Mouse (Mus musculus): ENCODE data around the gene Myog. TPM values are rescaled to one million over a fixed set of nuclear protein-coding genes. Genes with fewer than 3 reads are reported as not detected.
A peak's percentile ranks its signal among the peaks of the same experiment; 100 is the strongest.

The Myog gene
- polyA plus RNA-seq, 2 experiments, result 149 to 165 TPM

GRCm38 (mm10) chr1:134336958-134337710 lies 47.3 kb downstream of the Myog start:
- Histone ChIP-seq H3K4me3 (replicated peaks; ENCODE audit: low read length) (no peak overlapping the region), H3K4me2 (replicated peaks; ENCODE audit: low read depth, low read length, severe bottlenecking) (no peak overlapping the region), H3K36me3 (ENCODE audit: control insufficient read depth, insufficient read depth, low read length) (no peaks in the 10 kb centered on the region), H3K27ac (replicated peaks; ENCODE audit: low read depth, low read length) (no peak overlapping the region), H3K9me3 (ENCODE audit: control insufficient read depth, low read length) (no peaks in the 10 kb centered on the region), H3K4me1 (ENCODE audit: control insufficient read depth, insufficient read depth, low read length) (peaks cover 16% of the 10 kb centered on the region), H3K9ac (ENCODE audit: low read depth, low read length, severe bottlenecking) (no peak overlapping the region), H3K27me3 (ENCODE audit: control insufficient read depth, insufficient read depth, low read length) (no peaks in the 10 kb centered on the region)
- DNase-seq (ENCODE audit: low spot score) (no peak), ATAC-seq (ENCODE audit: low FRiP score, low read depth) (no peak)
- WGBS, result 67% methylated on average over 11 of the region's 11 CpGs
- no peak for TF ChIP-seq POLR2A (IDR thresholded peaks at IDR 0.05; ENCODE audit: borderline replicate concordance, extremely low read depth, insufficient read depth, insufficient read length)

- no peaks in the 10 kb centered on the region for H3K36me3 ChIP-seq (ENCODE audit: control insufficient read depth, insufficient read depth, low read length)
- peak; percentile 14 for DNase-seq (ENCODE audit: low spot score)
- no peaks in the 10 kb centered on the region for H3K9me3 ChIP-seq (ENCODE audit: control insufficient read depth, low read length)
- peak; percentile 61 for ATAC-seq (ENCODE audit: low FRiP score, low read depth)
- H3K27me3 ChIP-seq (ENCODE audit: control insufficient read depth, insufficient read depth, low read length), result no peaks in the 10 kb centered on the region
- no peak overlapping the region for H3K9ac ChIP-seq (ENCODE audit: low read depth, low read length, severe bottlenecking)
- H3K4me1 ChIP-seq (ENCODE audit: control insufficient read depth, insufficient read depth, low read length), result peaks cover 10% of the 10 kb centered on the region
- H3K4me2 ChIP-seq (replicated peaks; ENCODE audit: low read depth, low read length, severe bottlenecking), result no peak overlapping the region
- 88% methylated on average over 7 of the region's 7 CpGs for WGBS
- H3K27ac ChIP-seq (replicated peaks; ENCODE audit: low read depth, low read length), result no peak overlapping the region
- TF ChIP-seq POLR2A (IDR thresholded peaks at IDR 0.05; ENCODE audit: borderline replicate concordance, extremely low read depth, insufficient read depth, insufficient read length), result no peak
- H3K4me3 ChIP-seq (replicated peaks; ENCODE audit: low read length), result no peak overlapping the region
Measured at GRCm38 (mm10) chr1:134339162-134339561, 49.4 kb downstream of the Myog start.

GRCm38 (mm10) chr1:134339757-134340619 lies 50.2 kb downstream of the Myog start:
- WGBS, result 93% methylated on average over 18 of the region's 18 CpGs

GRCm38 (mm10) chr1:134341641-134342277 lies 52.0 kb downstream of the Myog start:
- Histone ChIP-seq H3K9me3 (ENCODE audit: control insufficient read depth, low read length) (no peaks in the 10 kb centered on the region), H3K36me3 (ENCODE audit: control insufficient read depth, insufficient read depth, low read length) (peaks cover 10% of the 10 kb centered on the region), H3K9ac (ENCODE audit: low read depth, low read length, severe bottlenecking) (no peak overlapping the region), H3K4me1 (ENCODE audit: control insufficient read depth, insufficient read depth, low read length) (peaks cover 7% of the 10 kb centered on the region; the same call in 1 of the 2 replicates), H3K27ac (replicated peaks; ENCODE audit: low read depth, low read length) (no peak overlapping the region), H3K4me3 (replicated peaks; ENCODE audit: low read length) (no peak overlapping the region), H3K27me3 (ENCODE audit: control insufficient read depth, insufficient read depth, low read length) (no peaks in the 10 kb centered on the region), H3K4me2 (replicated peaks; ENCODE audit: low read depth, low read length, severe bottlenecking) (no peak overlapping the region)
- no peak for TF ChIP-seq POLR2A (IDR thresholded peaks at IDR 0.05; ENCODE audit: borderline replicate concordance, extremely low read depth, insufficient read depth, insufficient read length)
- WGBS, result 81% methylated on average over 5 of the region's 5 CpGs
- DNase-seq (ENCODE audit: low spot score) (no peak), ATAC-seq (ENCODE audit: low FRiP score, low read depth) (no peak)

More at GRCm38 (mm10) chr1:134339757-134340619, 50.2 kb downstream of the Myog start:
- Histone ChIP-seq H3K9ac (ENCODE audit: low read depth, low read length, severe bottlenecking) (no peak overlapping the region), H3K27me3 (ENCODE audit: control insufficient read depth, insufficient read depth, low read length) (no peaks in the 10 kb centered on the region), H3K4me1 (ENCODE audit: control insufficient read depth, insufficient read depth, low read length) (peaks cover 10% of the 10 kb centered on the region), H3K36me3 (ENCODE audit: control insufficient read depth, insufficient read depth, low read length) (no peaks in the 10 kb centered on the region), H3K9me3 (ENCODE audit: control insufficient read depth, low read length) (no peaks in the 10 kb centered on the region), H3K4me3 (replicated peaks; ENCODE audit: low read length) (no peak overlapping the region), H3K27ac (replicated peaks; ENCODE audit: low read depth, low read length) (no peak overlapping the region), H3K4me2 (replicated peaks; ENCODE audit: low read depth, low read length, severe bottlenecking) (no peak overlapping the region)
- TF ChIP-seq POLR2A (IDR thresholded peaks at IDR 0.05; ENCODE audit: borderline replicate concordance, extremely low read depth, insufficient read depth, insufficient read length), result no peak
- DNase-seq (ENCODE audit: low spot score) (no peak), ATAC-seq (ENCODE audit: low FRiP score, low read depth) (no peak)

Other genes starting within 250 kb of the Myog start
- gene Btg2, start 210.9 kb upstream of the Myog start, polyA plus RNA-seq (2012; rRNA removed), result 18.6 TPM in 2 replicates
- 26.2 and 26.4 TPM in 2 replicates for gene Btg2, start 210.9 kb upstream of the Myog start, polyA plus RNA-seq (2014; fragmentation: Nextera tagmentation; extraction: Ambion mirVana)
- gene Chit1, start 178.7 kb upstream of the Myog start, polyA plus RNA-seq (2012; rRNA removed), result 0.33 TPM in 2 replicates
- 0.18 and 0.30 TPM in 2 replicates for gene Chit1, start 178.7 kb upstream of the Myog start, polyA plus RNA-seq (2014; fragmentation: Nextera tagmentation; extraction: Ambion mirVana)
- 12.3 and 12.9 TPM in 2 replicates for gene Chil1, start 107.8 kb upstream of the Myog start, polyA plus RNA-seq (2012; rRNA removed)
- gene Chil1, start 107.8 kb upstream of the Myog start, polyA plus RNA-seq (2014; fragmentation: Nextera tagmentation; extraction: Ambion mirVana), result 13.6 and 16.3 TPM in 2 replicates
- 92.6 and 110 TPM in 2 replicates for gene Mybph, start 96.5 kb upstream of the Myog start, polyA plus RNA-seq (2012; rRNA removed)
- gene Mybph, start 96.5 kb upstream of the Myog start, polyA plus RNA-seq (2014; fragmentation: Nextera tagmentation; extraction: Ambion mirVana), result 93.0 and 115 TPM in 2 replicates
- gene Adora1, start 54.6 kb upstream of the Myog start, polyA plus RNA-seq (2012; rRNA removed), result 2.0 and 3.6 TPM in 2 replicates
- 1.4 and 2.0 TPM in 2 replicates for gene Adora1, start 54.6 kb upstream of the Myog start, polyA plus RNA-seq (2014; fragmentation: Nextera tagmentation; extraction: Ambion mirVana)
- 32.3 and 38.9 TPM in 2 replicates for gene Ppfia4, start 42.9 kb downstream of the Myog start, polyA plus RNA-seq (2012; rRNA removed)
- 10.1 and 10.9 TPM in 2 replicates for gene Ppfia4, start 42.9 kb downstream of the Myog start, polyA plus RNA-seq (2014; fragmentation: Nextera tagmentation; extraction: Ambion mirVana)
- gene Tmem183a, start 72.0 kb downstream of the Myog start, polyA plus RNA-seq (2012; rRNA removed), result 83.0 and 110 TPM in 2 replicates
- gene Tmem183a, start 72.0 kb downstream of the Myog start, polyA plus RNA-seq (2014; fragmentation: Nextera tagmentation; extraction: Ambion mirVana), result 77.8 and 86.8 TPM in 2 replicates
- gene 4933406M09Rik, start 96.0 kb downstream of the Myog start, polyA plus RNA-seq (2012; rRNA removed), result not detected in 2 replicates
- not detected in 2 replicates for gene 4933406M09Rik, start 96.0 kb downstream of the Myog start, polyA plus RNA-seq (2014; fragmentation: Nextera tagmentation; extraction: Ambion mirVana)
- gene Cyb5r1, start 115.6 kb downstream of the Myog start, polyA plus RNA-seq (2012; rRNA removed), result 43.0 and 46.0 TPM in 2 replicates
- 28.6 and 31.8 TPM in 2 replicates for gene Cyb5r1, start 115.6 kb downstream of the Myog start, polyA plus RNA-seq (2014; fragmentation: Nextera tagmentation; extraction: Ambion mirVana)
- gene Adipor1, start 125.4 kb downstream of the Myog start, polyA plus RNA-seq (2012; rRNA removed), result 74.9 and 82.9 TPM in 2 replicates
- 92.1 and 97.6 TPM in 2 replicates for gene Adipor1, start 125.4 kb downstream of the Myog start, polyA plus RNA-seq (2014; fragmentation: Nextera tagmentation; extraction: Ambion mirVana)
- gene Klhl12, start 165.5 kb downstream of the Myog start, polyA plus RNA-seq (2012; rRNA removed), result 19.3 and 21.4 TPM in 2 replicates
- 21.6 and 23.7 TPM in 2 replicates for gene Klhl12, start 165.5 kb downstream of the Myog start, polyA plus RNA-seq (2014; fragmentation: Nextera tagmentation; extraction: Ambion mirVana)
- gene Rabif, start 204.7 kb downstream of the Myog start, polyA plus RNA-seq (2012; rRNA removed), result 25.2 and 26.5 TPM in 2 replicates
- gene Rabif, start 204.7 kb downstream of the Myog start, polyA plus RNA-seq (2014; fragmentation: Nextera tagmentation; extraction: Ambion mirVana), result 39.8 and 44.3 TPM in 2 replicates

All from limb, embryonic 14.5 days (tissue).